Mouse (Mus musculus): ENCODE results near the gene Fam20b.
"Not testable (repeated sequence)": the region's sequence is repeated elsewhere in the genome, so short reads cannot be mapped to it uniquely, and the experiment has no call there.

Fam20b gene

DNA sequence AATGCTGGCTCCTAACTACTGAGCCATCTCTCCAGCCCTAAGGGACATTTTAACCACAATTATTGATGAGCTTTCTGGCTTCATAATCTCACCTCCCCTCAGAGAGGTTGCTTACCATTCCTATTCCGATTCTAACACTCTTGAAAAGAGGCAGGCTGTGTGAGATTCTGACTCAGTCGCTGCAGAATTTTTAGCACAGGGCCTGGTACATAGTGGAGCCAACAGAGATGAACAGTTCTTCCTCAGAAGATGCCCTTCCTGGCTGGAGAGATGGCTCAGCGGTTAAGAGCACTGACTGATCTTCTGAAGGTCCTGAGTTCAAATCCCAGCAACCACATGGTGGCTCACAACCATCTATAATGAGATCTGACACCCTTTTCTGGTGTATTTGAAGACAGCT lies 47.0 kb downstream of the Fam20b start:
- no peak for DNase-seq (ENCODE audit: low read depth, low spot score)

DNA sequence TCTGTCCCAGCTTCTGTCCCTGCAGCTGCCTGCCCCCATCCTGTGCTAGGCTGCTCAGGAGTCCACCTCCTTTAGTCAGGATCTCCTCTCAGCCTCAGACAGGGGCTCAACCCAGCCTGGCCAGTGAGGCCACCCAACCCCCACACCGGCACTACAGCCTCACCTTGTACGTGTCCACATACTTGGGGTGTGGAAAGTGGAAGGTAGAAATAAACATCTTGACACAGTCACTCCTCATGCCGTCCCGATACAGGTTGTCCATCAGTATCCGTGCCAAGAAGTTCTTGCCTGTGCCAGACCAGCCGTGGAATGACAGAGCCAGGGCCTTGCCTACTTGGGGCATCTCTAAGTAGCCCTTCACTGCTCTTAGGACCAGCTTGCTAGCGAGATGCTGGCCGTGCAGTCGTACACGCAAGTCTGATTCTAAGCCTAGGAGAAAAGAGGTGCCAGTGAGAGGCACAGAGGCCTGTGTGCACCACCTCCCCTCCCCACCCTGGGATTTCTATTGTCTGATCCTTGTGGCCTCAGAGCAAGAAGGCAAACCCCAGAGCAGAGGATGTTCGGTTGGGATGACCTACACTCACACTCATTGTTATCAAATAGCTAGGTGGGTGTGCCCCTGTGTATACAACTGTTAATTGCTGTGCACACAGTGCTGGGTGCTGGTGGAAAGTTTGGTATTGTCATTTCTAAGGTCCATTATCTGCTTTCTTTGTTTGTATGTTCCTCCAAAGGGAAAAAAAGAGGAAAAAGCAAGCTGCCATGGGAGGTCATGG lies 49.5 kb downstream of the Fam20b start:
- no peak for DNase-seq (ENCODE audit: low read depth, low spot score)

DNA sequence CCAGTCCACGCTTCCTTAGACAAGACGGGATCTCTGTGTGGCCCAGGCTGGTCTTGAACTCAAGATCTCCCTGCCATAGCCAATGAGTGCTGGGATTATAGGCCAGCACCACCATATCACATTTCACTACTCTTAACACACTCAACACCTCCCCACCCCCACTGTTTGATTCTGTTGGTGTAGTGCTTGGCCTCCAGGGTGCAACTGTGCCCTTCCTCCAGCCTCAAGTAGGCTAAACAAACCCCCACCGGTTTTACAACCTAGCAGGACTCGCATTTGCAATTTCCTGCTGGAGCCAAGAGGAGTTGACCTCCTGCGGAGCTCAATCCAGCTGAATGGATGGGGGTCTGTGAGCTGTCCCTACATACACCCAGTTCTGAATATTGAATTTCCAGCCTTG lies 50.3 kb downstream of the Fam20b start:
- DNase-seq (ENCODE audit: low read depth, low spot score): no peak

DNA sequence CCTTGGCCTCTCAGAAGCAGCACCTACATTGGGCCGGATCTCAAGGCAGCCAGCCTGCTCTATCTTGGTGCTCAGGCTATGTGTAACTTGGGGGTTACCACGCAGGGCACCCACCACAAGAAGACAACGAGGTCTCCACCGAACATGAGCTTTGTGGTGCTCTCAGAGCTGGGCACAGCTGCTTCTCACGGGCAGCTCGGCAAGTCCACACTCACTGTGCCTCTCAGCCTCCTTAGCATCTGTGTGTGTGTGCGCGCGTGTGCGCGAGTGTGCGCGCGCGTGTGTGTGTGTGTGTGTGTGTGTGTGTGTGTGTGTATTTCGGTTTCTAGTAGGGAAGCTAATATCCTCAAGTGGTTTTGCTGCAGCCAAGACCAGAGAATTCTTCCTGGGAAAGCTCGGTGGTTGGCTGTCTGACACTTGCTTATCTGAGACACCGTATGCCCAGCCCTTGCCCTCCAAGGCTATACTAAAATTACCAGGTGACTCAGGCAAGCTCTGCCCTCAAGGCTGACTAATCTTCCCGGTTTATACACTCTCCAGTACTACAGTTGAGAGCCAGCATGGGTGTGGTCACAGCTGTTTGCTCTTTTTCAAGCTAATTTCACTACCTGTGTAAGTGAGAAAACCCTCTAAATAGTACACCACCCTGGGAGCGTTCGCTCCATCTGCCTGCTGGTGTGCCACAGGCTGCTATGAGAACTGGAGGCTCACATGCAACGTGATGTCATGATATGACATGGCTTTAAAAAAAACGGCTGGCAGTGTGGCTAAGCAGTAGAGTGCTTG lies 51.6 kb downstream of the Fam20b start:
- DNase-seq (ENCODE audit: low read depth, low spot score): no peak

DNA sequence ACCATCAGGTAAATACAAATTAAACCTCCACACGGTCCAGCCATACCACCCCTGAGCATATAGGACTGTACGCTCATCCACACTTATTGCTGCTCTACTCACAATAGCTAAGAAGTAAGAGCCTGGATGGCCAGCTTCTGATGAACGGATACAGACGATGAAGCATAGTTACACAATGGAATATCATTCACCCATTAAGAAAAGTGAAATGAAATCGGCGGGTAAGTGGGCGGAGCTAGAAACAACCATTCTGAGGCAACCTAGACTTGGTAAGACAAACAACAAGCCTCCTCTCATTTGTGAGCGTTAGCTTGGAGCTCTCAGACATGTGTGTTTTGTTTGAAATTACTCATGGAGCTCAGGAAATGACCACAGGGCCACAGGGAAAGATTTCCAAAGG lies 53.1 kb downstream of the Fam20b start:
- DNase-seq (ENCODE audit: low read depth, low spot score): no peak

DNA sequence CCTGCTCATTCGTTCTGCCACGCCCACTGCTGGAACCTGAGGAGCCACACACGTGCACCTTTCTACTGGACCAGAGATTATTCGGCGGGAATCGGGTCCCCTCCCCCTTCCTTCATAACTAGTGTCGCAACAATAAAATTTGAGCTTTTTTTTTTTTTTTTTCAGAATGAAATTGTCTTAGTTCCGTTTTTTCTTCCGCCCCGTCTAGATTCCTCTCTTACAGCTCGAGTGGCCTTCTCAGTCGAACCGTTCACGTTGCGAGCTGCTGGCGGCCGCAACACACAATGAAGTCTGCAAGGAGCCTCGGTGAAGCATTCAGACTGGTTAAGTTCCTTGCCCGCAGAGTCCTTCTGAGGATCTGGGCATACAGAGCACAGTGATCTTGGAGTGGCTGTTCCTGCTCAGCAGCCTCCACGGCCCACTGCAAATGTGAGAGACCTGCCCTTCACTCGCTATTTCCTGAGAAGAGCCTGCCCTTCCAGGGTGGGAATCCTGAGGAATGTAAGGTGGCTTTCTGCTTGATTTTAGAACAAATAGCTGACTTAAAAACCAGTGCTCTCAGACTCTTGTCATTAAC lies 58.1 kb downstream of the Fam20b start:
- DNase-seq (ENCODE audit: low read depth, low spot score): not testable (repeated sequence)

DNA sequence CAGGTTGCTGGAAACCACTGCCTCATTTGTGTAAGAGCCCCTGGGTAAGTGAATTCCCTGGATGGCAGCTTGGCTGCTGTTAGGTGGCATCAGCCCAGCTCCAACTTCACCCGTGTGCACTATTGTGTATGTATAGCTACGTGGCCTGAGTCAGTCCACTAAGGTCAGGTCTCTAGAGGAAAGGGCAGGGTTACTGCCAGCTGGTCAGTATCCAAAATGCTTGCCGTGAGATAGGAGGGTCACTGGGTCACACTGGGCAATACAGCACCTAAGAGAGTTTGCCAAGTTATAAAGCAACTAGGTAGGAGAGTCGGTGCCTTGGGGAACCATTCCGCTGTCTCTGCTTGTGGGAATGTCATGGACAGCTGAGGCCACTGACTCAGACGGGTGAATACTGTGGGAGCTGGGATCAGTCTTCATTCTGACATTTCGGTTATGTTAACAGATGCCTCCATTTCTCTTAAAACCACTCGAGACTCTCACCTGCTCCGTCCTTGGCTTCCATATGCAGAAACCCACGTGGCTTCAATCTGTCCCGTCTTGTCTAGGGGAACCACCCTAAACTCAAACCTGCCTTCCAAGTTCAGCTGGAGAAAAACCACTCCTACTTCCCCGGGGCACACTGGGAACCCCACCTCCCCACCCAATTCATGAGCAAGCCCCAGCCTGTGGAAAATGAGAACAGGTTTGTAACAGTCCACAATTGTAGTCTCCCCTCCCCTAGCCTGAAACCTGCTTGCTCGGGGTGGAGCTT lies 58.8 kb downstream of the Fam20b start:
- peak; percentile 23 for DNase-seq (ENCODE audit: low read depth, low spot score)

DNA sequence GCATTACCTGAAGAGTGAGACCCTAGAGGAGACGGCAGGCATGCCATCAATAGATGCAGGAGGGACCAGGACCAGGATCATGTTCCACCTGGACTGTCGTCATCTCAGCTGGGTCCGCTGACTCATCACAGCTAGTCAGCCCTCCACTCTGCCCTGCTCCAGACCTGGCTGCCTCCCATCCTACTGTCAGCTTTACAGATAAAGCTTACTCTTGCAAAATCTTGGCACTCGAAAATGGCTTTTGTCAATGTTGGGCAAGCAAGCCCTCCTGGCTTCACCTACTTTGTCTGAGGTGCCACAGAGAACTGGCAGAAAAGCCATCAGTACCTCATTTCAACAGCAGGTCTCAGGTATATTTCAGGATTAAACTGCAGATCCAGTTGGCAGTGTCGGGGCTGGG lies 60.2 kb downstream of the Fam20b start:
- no peak for DNase-seq (ENCODE audit: low read depth, low spot score)

DNA sequence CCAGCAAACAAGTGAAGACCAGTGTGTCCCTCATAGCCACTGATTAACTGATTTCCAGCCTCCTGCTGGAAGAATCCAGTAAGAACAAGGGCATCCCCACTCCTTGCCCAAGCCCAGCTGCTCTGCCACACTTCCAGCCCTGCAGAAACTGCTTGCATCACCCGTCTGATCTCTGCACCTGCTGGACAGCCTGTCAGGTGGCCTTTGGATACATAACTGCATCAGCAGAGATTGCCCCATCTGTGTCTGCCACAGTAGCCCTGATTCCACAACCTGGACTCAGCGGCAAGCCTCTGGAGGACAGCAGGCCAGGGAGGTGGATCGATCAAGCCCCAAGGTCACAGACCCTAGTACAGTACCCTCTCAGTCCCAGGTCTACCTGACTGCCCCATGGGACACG lies 61.4 kb downstream of the Fam20b start:
- DNase-seq (ENCODE audit: low read depth, low spot score): no peak

DNA sequence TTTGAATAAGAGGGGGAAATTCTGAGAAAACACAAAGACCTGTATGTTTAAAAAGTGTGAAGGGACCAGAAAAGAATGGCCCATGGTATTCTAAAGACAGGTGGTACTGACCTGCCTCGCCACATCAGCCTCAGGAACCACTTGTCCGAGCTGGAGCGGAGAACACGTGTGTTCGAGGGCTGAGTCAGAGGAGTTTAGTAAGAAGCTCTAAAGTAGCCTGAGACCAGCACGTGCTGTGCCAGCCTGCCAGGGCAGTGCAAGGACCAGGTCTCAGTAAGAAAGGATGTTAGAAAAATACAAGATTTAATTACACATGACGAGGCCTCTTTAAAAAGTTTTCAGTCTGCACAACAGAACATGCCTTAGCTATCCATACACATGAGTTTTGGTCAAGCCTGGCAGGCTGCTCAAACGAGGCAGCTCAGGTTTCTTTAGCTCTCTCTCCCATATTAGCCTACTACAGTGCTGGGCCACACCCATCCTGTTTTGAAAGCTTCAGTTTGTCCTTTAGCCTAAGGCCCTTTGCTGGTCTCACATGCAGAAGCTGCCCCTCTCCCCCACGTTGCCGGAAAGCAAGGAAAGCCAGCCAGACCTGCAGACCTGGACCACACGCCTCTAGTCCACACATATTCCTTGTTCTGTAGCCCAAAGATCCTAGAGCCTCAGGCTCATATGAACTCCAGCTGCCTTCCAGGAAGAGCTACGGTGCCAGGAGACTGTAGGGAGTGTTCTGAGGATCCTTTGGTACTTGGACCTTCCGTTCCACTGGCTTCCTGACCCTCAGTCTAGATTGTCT lies 64.0 kb downstream of the Fam20b start:
- no peak for DNase-seq (ENCODE audit: low read depth, low spot score)

DNA sequence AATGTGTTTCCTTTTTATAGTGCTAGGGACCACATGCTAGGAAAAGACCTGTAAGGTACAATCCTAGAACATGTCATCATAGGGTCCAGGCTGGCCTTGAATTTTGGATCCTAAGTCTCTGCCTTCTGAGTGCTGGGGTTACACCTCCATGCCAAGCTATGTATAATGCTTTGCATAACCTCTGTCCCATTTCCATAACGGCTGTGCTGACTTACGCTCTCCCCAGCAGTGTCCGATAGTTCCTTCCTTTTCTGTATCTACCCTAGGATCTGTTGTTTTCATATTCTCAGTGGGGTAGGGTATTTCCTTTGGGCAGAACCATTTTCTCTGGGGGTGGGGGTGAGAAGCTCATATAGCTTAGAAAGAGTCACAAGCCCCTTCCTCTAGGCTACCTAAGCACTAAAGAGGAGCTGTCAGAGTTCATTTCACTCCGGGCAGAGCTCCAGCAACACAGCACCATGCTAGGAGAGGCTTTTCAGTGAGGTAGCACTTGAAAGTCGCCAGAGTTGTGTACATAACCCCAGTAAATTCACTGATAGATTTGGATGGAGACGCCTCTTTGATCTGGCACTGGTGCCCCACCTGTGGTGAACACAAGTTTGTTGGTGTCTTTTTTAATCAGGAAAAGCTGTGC lies 66.6 kb downstream of the Fam20b start:
- DNase-seq (ENCODE audit: low read depth, low spot score): no peak

DNA sequence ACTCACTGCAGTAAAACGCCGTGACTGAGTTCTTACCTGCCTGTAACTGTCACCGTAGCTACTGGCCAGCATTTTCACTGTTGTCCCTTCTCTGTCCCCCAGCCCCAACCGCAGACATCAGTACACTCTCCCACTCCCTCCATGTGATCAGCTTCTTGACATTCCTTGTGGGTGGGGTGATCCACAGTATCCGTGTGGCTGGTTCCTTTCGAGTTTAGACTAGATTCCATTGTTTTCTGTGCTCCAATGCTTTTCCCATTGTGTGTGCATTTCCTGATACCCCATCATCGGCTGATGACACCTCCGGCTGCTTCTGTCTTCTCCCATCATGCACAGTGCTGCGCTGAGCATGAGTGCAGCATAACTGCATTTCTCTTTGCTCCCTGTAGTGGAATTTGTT lies 68.3 kb downstream of the Fam20b start:
- no peak for DNase-seq (ENCODE audit: low read depth, low spot score)

DNA sequence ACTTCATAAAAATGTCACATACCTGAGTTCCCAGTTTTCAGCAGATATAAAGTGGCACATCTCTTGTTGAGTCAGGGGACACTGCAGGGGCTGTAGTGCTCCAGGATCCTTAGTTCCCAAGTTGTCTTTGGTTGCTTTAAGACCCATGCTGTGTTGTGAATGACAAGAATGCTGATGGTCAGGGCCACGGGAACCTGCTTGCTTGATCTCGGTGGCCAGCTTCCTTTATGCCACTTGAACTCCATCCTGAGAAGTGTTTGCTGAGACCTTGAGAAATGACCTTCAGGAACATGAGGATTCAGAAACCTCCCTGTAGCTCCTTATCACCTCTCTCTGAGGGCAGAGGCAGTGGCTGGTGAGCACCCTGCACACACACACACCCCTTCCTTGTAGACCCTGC lies 70.2 kb downstream of the Fam20b start:
- no peak for DNase-seq (ENCODE audit: low read depth, low spot score)

DNA sequence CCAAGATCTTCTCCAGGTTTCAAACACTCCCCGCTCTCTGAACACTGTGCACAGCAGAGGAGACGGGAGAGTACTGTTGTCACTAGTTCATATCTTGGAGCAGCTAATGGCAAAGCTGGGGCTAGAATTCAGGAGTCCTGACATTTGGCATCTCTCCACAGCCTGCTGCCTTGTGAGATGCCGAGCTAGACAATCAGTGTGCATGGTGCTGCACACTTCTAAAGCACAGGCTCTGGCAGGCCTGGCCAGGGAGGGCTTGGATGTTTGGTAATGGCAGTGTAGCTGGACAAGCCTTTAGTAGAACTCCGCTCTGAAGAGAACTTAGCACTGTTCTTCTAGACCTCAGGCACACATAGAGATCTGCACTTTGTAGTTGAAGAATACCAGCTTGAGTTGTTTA lies 72.9 kb downstream of the Fam20b start:
- DNase-seq (ENCODE audit: low read depth, low spot score): no peak

DNA sequence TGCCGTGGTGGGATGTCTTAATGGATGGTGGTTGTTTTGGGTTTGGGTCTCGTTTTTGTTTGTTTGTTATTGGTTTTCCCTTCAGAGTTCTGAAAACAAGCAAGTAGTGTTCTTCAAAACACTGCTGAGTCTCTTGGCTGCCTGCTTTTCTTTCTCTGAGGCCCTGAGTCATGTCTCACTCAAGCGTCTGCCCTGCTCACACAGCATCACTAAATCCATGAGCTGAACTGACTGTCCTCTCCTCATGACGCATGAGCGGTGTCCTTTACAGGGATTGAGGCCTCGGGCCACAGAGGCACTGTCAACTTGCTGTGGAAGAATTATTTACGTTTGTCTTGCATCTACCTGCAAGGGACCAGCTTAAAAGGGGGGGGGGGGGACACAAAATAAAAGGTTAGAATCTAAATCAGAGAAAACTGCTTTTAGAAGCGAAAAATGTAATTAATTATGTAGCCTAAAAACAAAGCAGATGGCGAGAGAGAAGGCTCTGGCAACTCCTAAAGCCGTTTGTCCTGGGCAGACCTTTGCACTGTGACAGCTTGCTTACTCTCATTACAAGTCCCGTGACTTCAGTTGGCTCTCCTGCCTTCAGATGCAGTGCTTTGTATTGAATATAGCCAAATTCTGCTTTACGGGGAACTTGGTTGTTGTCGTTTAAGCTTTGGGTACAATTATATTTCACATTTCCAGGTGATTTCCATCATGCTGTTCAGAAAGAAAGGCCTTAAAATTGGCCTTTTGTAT lies 73.9 kb downstream of the Fam20b start:
- DNase-seq (ENCODE audit: low read depth, low spot score): no peak

DNA sequence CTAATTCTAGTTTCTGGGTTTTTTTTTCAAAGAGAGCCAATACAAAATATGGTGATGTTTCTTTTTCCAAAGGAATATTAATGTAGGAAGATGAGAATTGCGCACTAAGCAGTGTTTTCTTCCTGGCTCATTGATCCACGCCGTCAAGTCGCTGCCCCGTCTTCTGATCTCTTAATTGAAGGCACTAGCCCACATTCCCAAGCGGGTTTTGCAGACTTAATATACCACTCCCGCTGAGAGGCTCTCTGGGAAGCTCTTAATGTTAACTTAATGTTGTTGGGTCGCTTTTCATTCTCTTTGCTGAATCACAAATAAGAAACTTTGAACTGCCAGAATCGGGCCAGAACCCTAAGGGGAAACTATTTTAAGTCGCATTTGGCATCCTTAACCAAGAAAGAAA lies 74.8 kb downstream of the Fam20b start:
- DNase-seq (ENCODE audit: low read depth, low spot score): no peak

DNA sequence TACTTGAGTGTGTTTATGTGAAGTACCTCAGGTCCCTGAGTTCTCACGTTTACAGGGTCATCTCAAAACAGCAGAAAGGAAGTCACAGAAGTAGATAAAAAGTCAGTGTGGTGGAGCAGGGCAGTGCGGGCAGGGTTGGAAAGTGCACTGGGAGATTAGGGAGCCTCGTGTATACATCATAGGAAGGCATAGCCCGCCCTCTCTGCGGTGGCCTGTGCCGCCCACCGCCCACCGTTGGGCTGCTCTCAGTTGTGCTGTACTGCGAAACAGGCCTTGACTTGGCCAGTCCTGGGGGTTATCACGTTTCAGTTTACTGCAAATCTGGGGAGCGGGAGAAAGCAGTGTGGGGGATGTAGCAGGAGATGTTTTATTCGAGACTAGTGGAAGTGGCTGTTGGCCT lies 76.1 kb downstream of the Fam20b start:
- DNase-seq (ENCODE audit: low read depth, low spot score): no peak

DNA sequence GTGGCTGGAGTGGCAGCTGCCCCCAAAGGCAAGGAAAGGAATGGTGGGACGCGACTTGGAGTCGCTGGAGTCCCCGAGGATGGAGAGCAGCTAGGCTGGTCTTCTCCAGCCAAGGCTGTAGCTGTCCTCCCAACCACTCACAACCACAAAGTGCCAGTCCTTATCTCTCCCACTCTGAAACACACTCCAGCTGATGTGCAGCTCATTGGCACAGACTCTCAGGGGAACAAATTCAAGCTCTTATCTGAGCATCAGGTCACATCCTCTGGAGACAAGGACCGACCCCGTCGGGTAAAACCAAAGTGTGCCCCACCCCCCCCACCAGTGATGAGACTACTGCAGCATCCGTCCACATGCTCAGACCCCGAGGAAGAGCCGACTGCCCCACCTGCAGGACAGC lies 77.1 kb downstream of the Fam20b start:
- no peak for DNase-seq (ENCODE audit: low read depth, low spot score)

DNA sequence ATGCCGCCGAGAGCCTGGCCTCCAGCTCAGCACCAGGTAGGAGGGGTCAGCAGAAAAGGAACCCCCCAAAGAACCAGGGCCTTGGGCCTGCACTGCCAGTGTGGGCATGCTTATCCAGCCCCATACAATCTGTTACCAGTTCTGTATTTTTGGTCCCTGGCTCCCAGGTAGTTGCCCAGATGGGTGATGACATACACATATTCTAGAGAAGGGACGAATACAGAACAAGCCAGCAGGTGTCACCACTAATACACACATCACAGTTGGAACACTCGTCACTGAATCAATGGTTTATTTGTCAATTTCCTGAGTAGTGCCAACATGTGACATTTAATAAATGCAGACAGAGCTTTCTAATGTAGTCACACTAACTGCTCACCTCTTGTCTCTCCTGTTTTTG lies 78.3 kb downstream of the Fam20b start:
- no peak for DNase-seq (ENCODE audit: low read depth, low spot score)

DNA sequence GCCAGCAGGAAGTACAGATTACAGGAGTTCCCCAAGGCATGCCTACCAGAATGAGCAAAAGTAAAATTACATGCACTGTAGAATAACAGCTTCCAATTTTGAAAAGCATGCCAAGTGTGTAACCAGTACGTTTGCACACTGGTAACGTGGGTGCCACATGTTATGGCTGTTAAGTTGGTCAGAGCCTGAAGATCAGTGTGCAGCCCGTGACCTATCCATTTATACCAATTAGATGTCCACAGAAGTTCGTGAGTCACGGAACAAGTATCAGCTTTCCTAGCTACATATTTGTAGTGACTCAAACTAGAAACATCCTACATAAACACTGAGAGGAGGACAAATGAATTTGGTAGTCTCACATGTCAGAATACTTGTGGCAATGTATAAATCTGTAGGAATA lies 79.4 kb downstream of the Fam20b start:
- DNase-seq (ENCODE audit: low read depth, low spot score): no peak
